Mouse (Mus musculus) kidney, postnatal 36 days (tissue): ENCODE data around the gene Pkd1l1.

Experiments used
- DNase-seq, 2 experiments: peaks; one replicate each; pipeline ENCODE4 v3.0.0; 2021 to 2022; ENCODE audit warnings: mixed read lengths in 2 of 2

The Pkd1l1 gene

DNA sequence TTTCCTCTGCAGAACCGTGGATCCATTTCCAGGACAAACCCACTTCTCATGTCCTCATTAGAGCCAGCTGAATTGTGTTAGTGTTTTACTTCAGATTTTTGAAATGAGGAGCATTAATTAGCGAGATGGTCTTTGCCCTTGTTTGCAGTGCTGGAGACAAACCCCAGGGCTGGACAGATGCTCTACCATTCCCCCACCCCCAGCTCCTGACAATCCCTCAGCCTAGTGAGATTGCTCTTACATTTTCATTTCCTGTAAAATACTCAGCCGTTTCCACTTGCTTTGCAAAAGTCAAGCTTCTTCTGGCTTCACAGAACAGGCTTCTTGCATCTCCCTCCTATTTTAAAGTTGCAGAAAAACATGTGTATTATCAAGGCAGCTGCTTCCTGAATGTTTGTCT lies 155.7 kb downstream of the Pkd1l1 start:
- DNase-seq: no peak

DNA sequence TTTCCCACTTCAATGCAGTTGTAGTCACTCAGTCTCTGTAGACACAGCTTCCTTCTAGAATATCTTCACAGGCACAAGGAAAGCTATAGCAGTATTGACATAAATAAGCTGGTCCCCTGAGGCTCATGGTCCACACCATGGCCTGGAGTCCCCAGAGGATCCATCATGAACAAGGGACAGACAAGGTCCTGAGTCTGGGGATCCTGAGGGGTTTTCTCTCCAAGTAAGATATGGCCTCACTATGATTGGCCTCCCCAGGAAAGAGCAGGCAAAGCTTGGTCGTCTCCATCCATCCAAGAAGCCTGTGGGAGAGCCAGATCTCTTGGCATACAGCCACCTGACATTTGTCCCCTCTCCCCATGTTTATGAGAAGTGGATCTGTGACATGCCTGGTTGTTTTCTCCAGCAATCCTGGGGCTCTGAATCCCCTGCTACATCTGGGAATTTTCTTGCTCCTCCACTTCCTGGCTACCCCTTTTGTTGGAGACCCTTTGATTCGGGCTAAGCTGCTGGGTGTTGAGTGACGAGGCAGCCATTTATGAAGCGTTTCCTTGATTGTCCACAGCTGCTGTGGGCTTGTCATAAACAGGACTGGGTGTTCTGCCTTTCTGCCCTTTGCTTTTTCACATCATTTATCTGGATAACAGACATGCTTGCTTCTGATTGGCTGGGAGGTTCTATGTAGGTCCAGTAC lies 158.8 kb downstream of the Pkd1l1 start:
- peak; percentile 36 to 57 for DNase-seq

DNA sequence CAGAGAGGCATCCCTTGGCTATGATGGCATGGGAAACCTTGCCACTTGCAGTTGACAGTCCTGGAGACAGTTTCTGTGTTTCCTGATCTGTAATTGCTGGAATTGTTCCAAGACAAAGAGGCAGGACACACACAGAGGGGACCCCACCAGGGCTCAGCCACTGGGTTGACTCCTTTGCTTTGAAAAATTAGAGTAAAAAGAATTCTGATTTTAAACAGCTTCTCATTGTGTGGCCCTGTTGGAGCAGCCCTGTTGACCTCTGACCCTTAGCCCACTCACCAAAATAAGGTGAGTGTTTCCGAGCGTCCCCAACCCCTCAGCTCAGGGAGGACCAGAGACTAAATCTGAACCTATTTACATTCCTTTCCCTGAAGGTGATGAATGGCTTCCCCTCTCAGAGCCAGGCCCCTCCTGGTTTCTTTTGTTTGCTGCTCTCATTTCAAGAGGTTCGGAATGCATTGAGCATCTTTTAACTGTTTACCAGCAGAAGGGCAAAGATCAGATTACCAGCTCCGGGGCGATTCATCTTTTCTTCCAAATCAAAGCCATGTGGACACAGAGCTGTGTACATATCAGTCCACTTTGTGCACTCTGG lies 161.5 kb downstream of the Pkd1l1 start:
- no peak for DNase-seq

DNA sequence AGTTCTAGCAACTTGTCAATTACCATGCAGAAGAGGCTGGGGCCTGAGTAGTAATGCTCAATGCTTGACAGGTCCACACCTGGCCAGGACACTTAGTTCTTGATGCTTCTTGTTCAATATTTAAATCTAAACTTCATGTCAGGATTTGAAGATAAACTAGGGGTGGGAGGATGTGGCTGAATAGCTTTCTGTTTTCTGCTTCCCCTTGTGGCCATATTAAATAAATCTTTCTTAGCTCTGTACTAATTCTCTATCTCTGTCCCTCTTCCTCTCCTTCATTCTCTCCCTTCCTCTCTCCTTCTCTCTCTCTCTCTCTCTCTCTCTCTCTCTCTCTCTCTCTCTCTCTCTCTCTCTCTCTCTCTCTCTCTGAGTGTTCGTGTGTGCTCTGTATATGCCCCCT lies 163.4 kb downstream of the Pkd1l1 start:
- no peak for DNase-seq

DNA sequence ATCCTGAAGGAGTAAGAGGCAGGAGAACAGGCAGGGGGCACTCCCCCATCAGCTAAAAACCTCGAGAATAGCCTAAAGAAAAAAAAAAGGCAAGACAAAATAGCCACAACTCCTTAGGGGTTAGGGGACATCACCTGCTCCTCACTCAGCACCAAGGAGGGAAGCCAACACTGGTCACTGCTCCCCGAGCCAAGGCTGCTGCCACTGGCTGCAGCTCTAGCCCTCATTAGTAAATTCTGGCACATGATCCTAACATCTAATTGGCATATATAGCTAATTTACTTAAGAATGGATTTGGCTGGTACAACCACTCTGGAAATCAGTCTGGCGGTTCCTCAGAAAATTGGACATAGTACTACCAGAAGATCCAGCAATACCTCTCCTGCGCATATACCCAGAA lies 166.1 kb downstream of the Pkd1l1 start:
- no peak for DNase-seq

DNA sequence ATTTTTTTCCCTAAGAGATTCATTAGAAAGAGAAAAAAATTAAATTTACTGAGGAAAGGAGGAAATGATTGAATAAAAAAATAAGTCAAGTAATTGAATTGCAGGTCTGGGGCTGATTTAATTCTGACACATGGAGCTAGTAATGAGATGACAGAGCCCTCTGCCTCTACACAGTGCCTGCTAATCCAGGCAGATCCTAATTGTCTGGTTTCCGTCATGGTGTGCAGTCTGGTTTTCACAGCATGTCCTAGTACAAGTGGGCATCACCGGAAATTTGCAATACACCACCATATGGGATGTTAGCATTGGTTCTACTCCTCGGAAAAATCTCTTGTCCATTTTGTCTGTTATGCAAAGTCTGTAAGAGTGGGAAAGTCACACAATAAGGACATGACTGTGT lies 168.9 kb downstream of the Pkd1l1 start:
- DNase-seq: no peak

DNA sequence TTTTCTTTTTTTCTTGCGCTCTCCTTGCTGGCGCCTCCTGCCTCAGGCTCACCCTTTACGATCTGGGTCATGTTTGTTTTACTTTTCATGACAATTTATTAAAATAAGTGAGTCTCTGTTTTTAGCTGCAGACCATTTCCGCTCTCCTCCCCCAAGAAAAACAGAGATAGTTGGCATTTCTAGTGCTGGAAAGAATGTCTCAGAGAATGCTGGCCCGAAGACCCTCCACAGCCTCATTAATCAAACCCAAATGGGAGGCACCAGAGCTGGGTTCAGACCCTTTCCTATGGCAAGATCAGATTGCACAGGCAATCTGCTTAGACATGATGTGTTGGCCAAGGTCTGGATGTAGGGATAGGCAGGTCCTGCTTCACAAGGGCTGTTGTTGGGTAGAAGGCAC lies 175.6 kb downstream of the Pkd1l1 start:
- peak in 1 of 2 experiments; percentile 18 for DNase-seq

DNA sequence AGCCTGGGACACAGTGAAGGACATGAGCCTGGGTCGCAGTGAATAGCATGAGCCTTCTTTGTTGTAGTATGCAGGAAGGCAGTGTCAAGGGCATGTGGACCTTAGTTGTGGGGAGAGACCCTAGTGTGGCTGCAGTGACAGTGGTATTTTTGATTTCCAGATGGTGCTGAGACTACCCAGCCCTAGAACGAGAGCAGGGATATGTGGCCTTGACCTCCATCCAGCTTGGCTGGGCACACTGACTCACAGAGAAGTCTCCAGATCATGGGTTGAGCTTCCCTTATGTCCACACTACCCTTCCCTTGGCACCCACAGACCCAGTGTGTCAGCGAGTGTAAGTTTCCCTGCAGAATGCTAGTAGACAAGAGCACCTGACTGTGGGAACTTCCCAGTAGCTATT lies 178.0 kb downstream of the Pkd1l1 start:
- DNase-seq: no peak

DNA sequence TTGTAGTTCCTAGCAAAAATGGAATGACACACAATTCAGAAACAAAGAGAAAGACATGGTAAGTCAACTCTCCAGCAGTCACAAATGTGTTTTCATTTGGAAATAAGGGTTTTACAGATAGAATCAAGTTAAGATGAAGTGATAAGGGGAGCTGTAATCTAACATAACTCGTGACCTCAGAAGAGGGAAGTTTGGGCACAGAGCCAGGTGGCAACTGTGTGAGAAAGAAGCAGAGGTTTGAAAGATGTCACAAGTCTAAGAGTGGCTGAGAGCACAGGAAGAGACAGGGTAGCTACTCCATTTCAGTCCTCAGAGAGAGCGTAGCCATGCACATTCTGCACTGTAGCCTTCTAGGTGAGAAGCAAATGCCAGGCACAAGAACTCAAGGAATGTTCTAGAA lies 180.9 kb downstream of the Pkd1l1 start:
- DNase-seq: peak in 1 of 2 experiments; percentile 32

DNA sequence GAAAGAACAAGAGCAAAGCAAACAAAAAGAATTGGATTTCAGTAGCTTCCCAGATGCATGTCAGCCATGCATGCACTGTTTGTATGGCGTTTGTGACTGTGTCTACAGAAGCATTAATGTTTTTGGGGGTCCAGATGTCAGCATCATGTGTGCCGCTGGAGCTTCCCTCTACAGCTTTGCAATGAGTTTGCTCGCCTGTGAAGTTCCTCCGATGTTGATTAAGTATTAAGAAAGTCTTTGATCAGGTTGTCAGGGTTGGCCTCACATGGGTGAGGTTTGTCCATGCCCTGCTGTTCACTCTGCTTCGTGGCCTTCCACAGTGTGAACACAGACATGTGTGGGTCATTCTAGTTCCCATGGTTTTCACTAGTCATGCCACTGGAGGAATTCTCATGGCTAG lies 183.9 kb downstream of the Pkd1l1 start:
- no peak for DNase-seq

DNA sequence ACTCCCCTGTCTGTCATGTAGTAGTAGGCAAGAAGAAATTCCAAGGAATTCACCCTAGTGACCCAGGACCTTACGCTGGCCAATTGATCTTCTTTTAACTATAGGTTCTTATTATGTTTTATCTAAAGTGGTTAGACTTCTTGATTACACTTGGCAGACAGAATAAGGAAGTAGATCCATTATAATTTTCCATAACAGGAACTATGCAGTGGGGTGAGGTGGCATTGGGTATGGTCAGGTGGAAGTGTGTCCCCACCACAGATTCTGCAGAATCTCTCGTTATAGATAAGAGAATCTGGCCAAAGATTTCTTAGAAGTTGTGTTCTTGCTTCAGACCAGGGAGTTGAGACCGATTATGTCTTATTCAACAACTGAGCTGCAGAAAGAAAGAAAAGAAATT lies 185.5 kb downstream of the Pkd1l1 start:
- DNase-seq: no peak

DNA sequence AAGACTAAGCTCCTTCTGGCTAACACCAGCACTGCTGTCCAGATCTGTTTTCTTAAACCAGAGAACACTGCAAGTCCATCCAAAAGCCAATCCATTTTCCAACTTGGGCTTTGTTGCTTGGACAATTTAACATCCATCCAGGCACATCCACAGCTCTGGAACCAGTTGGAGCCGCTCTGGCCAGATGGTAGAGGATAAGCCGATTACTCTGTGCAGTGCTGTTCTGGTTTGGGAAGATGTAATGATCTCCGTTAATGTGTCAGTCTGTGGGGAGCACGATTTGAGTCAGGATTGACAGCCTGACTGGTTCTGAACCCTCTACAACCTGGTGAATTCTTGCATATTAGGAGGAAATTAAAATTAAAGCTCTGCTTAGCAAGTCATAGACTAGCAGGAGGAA lies 188.7 kb downstream of the Pkd1l1 start:
- no peak for DNase-seq

DNA sequence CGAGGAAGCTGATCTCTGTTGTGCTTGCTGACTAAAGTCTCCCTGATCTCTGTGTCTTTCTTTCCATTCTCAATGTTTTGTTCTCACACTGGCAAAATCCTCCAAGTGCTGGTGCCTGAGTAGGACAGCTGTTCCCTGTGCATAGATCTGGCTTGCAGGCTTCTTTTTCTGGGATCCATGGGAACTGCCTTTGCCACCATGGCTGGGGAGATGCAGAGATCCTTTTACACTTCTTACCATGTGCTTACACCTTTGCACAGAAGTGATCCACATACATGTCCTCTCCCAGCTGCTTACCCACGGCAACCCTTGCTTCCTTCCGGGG lies 191.0 kb downstream of the Pkd1l1 start:
- no peak for DNase-seq

DNA sequence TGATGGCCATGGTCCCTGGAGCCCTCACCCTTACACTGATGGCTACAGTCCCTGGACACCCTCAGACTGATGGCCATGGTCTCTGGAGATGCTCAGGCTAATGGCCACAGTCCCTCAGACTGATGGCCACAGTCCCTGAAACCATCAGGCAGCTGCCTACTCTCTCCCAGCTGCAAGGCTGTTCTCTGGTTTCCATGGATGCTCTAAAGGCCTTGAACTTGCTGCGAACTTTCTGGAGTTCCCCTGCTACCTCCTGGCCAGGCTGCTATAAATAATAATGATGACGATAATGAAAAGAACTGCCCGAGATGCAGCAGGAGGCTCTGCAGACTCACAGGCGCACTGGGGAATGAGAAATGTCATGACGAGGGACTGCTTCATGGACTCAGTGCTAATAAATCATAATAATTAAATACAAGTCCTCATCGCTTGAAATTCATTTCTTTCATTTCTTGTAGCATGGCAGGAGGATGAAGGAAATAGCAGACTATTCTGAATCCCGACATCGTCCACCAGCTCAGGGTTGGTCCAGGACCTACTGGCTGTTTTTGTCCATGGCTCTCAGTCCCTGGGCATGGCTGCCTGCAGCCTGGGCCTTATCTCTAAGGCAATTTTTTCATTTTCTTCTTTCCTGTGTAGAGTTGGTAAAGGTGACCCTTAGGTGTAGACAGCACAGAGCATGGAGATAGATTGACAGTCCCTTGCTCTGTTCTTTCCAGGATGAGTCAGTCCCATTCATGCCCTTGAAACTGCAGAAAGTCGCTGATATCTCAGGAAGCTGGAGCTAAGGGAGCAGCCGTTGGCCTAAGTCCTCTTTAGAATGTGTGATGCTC lies 191.5 kb downstream of the Pkd1l1 start:
- DNase-seq: peak; percentile 26 to 54

DNA sequence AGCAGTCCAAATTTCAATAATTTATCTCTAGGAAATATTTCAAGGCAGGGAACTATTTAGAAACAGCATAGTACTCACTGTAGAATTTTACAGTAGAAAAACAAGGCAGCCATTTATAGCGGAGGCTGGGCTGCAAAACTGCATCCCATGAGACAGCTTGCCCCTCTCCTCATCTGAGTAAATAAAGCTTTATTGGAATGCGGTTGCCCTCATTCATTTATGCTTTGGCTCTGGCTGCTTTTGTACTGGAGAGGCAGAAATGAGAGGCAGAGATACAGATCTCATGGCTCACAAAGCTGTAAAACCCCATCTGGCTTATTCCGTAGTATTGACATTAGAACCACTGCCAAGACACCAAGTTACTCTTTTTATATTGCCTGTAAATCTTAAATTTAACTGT lies 193.6 kb downstream of the Pkd1l1 start:
- DNase-seq: no peak
